Mouse (Mus musculus) thymus, postnatal 25 days (tissue): ENCODE data around the gene Ctxn1.
A peak's percentile ranks its signal among the peaks of the same experiment; 100 is the strongest.

Experiments used
- DNase-seq: peaks from one replicate; pipeline ENCODE4 v3.0.0; 2022

Gene Ctxn1

GRCm38 (mm10) chr8:4249213-4249612 lies 9.9 kb downstream of the Ctxn1 start:
- no peak for DNase-seq

GRCm38 (mm10) chr8:4247951-4248540 lies 11.0 kb downstream of the Ctxn1 start, which contains the start of gene Tgfbr3l:
Gene Tgfbr3l, plus strand, starts transcription at chr8:4248214.
- no peak for DNase-seq

- no peak for DNase-seq
Observed at GRCm38 (mm10) chr8:4247241-4247640, 11.8 kb downstream of the Ctxn1 start.

GRCm38 (mm10) chr8:4245737-4246136 lies 13.3 kb downstream of the Ctxn1 start:
- no peak for DNase-seq

- no peak for DNase-seq
Observed at GRCm38 (mm10) chr8:4245061-4245460, 14.0 kb downstream of the Ctxn1 start.

- no peak for DNase-seq
Observed at GRCm38 (mm10) chr8:4239193-4239890, 19.7 kb downstream of the Ctxn1 start.

GRCm38 (mm10) chr8:4238434-4239192 lies 20.5 kb downstream of the Ctxn1 start, which contains the start of the genes Map2k7 and Gm49320:
Gene Map2k7, plus strand, starts transcription at chr8:4238740.
Gene Gm49320, plus strand, starts transcription at chr8:4238865.
- peak; percentile 99 for DNase-seq

GRCm38 (mm10) chr8:4237814-4238433 lies 21.1 kb downstream of the Ctxn1 start:
- DNase-seq: no peak

GRCm38 (mm10) chr8:4230612-4231351 lies 28.3 kb downstream of the Ctxn1 start:
- no peak for DNase-seq

- DNase-seq: no peak
Observed at GRCm38 (mm10) chr8:4229784-4230183, 29.3 kb downstream of the Ctxn1 start.

- no peak for DNase-seq
Observed at GRCm38 (mm10) chr8:4227919-4228318, 31.2 kb downstream of the Ctxn1 start.

GRCm38 (mm10) chr8:4226739-4227347 lies 32.2 kb downstream of the Ctxn1 start, which contains the start of gene Lrrc8e:
Gene Lrrc8e, plus strand, starts transcription at chr8:4226827.
- DNase-seq: no peak

- no peak for DNase-seq
Observed at GRCm38 (mm10) chr8:4226323-4226722, 32.8 kb downstream of the Ctxn1 start.

- DNase-seq: no peak
Observed at GRCm38 (mm10) chr8:4222059-4222458, 37.0 kb downstream of the Ctxn1 start.

GRCm38 (mm10) chr8:4219617-4220016 lies 39.5 kb downstream of the Ctxn1 start:
- DNase-seq: no peak

- DNase-seq: no peak
Observed at GRCm38 (mm10) chr8:4216791-4217621, 42.1 kb downstream of the Ctxn1 start, which contains the start of gene Prr36. Gene Prr36, minus strand, starts transcription at chr8:4217459.

- DNase-seq: no peak
Observed at GRCm38 (mm10) chr8:4216296-4216695, 42.8 kb downstream of the Ctxn1 start.

- DNase-seq: peak; percentile 56
Observed at GRCm38 (mm10) chr8:4214006-4214980, 44.8 kb downstream of the Ctxn1 start.

GRCm38 (mm10) chr8:4213210-4214005 lies 45.7 kb downstream of the Ctxn1 start:
- peak; percentile 61 for DNase-seq
